Mouse (Mus musculus): ENCODE data around the gene Fiz1. TPM values are rescaled to one million over a fixed set of nuclear protein-coding genes. Genes with fewer than 3 reads are reported as not detected.
A peak's percentile ranks its signal among the peaks of the same experiment; 100 is the strongest.

The Fiz1 gene
- total RNA-seq (2014; rRNA removed) (30.0 and 33.9 TPM in 2 replicates), polyA plus RNA-seq (2015; fragmentation: Nextera tagmentation; extraction: Ambion mirVana) (26.9 and 28.6 TPM in 2 replicates)

DNA sequence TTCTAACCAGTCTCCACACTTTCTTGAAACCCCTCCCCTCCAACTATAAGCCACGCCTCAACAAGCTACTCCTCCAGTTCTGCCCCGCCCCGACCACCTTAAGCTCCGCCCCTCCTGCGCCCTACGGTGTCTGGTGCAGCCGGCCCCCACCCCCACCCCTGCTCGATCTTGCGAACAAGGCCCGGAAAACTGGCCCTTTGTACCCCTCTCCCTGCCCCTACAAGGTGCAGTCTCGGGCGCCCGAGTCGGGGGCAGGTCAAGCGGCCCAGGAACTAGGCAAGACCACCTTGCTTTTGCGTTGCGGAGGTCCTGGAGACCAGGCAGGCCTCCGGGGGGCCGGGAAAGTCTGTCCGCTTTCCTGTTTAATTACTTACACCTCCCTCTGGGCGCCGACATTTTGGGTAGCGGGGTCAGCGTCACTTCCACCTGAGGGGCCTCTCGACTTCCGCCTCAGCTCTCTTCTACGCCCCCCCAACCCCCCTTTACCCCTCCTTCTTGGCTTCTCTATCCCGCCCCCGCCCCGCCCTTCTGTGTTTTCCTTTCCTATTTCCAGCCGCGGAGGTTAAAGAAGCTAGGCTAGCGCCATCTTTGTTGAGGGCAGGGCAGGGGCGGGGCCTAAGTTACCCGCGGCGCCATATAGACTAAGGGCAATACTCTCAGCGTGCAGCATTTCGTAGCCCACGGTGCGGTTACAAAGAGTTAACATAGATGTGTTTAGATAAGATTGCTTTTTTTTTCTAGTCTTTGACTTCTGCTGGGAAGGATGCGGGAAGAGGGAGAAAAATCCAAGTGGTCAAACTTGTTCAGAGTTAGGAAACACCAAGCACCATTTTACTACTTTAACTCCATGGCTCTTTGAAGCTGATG lies at the start of gene Fiz1, which contains the start of gene Zfp524:
Gene Fiz1, minus strand, starts transcription at position 447 of the 867 bp plus-strand sequence.
Gene Zfp524, plus strand, starts transcription at position 165 of the 867 bp plus-strand sequence.
- Histone ChIP-seq H3K36me3 (ENCODE audit: insufficient read depth) (peaks cover 30% of the 10 kb centered on the region), H3K9me3 (ENCODE audit: low read length) (no peaks in the 10 kb centered on the region), H3K4me2 (ENCODE audit: low read depth) (peak within 1 kb of the TSS; percentile 71), H3K27me3 (ENCODE audit: insufficient read depth, low read length) (no peaks in the 10 kb centered on the region), H3K4me3 (ENCODE audit: low read depth, low read length) (peak within 1 kb of the TSS; percentile 77), H3K9ac (peak within 1 kb of the TSS; percentile 79), H3K4me1 (ENCODE audit: insufficient read depth) (peaks cover 5% of the 10 kb centered on the region; the same call in 1 of the 2 replicates), H3K27ac (ENCODE audit: low read depth, low read length) (peak within 1 kb of the TSS; percentile 99)
- 2% methylated on average over 42 of the region's 42 CpGs for WGBS
- no peak for TF ChIP-seq CTCF (IDR thresholded peaks at IDR 0.05; ENCODE audit: low read depth)
- ATAC-seq = peak; percentile 83
- peak; percentile 99 for DNase-seq

GRCm38 (mm10) chr7:5062360-5063001 lies 48.0 kb upstream of the Fiz1 start:
- H3K27me3 ChIP-seq (ENCODE audit: insufficient read depth, low read length) = no peaks in the 10 kb centered on the region
- peak overlapping the region; percentile 71 for H3K4me2 ChIP-seq (ENCODE audit: low read depth)
- H3K9ac ChIP-seq = peak overlapping the region; percentile 78
- DNase-seq (peak; percentile 90), ATAC-seq (peak; percentile 37)
- peaks cover 8% of the 10 kb centered on the region; the same call in 1 of the 2 replicates for H3K36me3 ChIP-seq (ENCODE audit: insufficient read depth)
- H3K4me3 ChIP-seq (ENCODE audit: low read depth, low read length) = peak overlapping the region; percentile 78
- TF ChIP-seq CTCF (IDR thresholded peaks at IDR 0.05; ENCODE audit: low read depth) = no peak
- WGBS = under 1% methylated on average over 47 of the region's 51 CpGs
- H3K4me1 ChIP-seq (ENCODE audit: insufficient read depth) = peaks cover 26% of the 10 kb centered on the region
- H3K9me3 ChIP-seq (ENCODE audit: low read length) = no peaks in the 10 kb centered on the region
- peak overlapping the region; percentile 98 for H3K27ac ChIP-seq (ENCODE audit: low read depth, low read length)

DNA sequence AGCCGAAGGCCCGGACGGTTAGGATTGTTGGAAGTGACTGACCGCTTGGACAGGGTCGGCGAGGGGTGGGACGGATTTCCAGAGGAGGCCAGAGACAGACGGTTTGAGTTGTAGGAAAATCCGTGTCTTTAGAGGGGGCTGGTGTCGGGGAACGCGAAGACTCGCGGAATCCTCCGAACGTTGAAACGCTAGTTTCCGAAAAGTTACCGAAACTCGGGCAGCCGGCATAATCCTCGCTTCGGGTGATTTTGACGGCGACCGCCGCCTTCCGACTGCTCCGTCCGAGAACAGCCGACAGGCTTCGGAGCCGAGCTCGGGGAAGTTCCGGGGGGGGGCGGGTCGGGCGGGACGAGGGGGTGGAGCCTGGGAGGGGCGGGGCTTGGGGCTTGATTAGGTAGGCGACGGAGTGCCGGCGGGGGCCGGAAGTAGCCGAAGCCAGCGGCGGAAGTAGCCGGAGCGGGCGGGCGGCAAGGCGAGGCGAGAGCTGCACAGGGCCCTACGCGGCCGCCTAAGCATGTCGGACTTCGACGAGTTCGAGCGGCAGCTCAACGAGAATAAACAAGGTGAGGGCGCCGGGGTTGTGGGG lies 47.4 kb upstream of the Fiz1 start, which contains the start of gene U2af2:
Gene U2af2, plus strand, starts transcription at position 370 of the 586 bp plus-strand sequence.
- ATAC-seq (peak; percentile 69), DNase-seq (peak; percentile 95)
- H3K4me1 ChIP-seq (ENCODE audit: insufficient read depth) = peaks cover 28% of the 10 kb centered on the region
- no peaks in the 10 kb centered on the region for H3K27me3 ChIP-seq (ENCODE audit: insufficient read depth, low read length)
- H3K27ac ChIP-seq (ENCODE audit: low read depth, low read length) = peak within 1 kb of the TSS; percentile 98
- under 1% methylated on average over 63 of the region's 65 CpGs for WGBS
- H3K9ac ChIP-seq = peak within 1 kb of the TSS; percentile 78
- H3K4me3 ChIP-seq (ENCODE audit: low read depth, low read length) = peak within 1 kb of the TSS; percentile 78
- no peak for TF ChIP-seq CTCF (IDR thresholded peaks at IDR 0.05; ENCODE audit: low read depth)
- H3K9me3 ChIP-seq (ENCODE audit: low read length) = no peaks in the 10 kb centered on the region
- H3K36me3 ChIP-seq (ENCODE audit: insufficient read depth) = peaks cover 3% of the 10 kb centered on the region; the same call in 1 of the 2 replicates
- peak within 1 kb of the TSS; percentile 71 for H3K4me2 ChIP-seq (ENCODE audit: low read depth)

DNA sequence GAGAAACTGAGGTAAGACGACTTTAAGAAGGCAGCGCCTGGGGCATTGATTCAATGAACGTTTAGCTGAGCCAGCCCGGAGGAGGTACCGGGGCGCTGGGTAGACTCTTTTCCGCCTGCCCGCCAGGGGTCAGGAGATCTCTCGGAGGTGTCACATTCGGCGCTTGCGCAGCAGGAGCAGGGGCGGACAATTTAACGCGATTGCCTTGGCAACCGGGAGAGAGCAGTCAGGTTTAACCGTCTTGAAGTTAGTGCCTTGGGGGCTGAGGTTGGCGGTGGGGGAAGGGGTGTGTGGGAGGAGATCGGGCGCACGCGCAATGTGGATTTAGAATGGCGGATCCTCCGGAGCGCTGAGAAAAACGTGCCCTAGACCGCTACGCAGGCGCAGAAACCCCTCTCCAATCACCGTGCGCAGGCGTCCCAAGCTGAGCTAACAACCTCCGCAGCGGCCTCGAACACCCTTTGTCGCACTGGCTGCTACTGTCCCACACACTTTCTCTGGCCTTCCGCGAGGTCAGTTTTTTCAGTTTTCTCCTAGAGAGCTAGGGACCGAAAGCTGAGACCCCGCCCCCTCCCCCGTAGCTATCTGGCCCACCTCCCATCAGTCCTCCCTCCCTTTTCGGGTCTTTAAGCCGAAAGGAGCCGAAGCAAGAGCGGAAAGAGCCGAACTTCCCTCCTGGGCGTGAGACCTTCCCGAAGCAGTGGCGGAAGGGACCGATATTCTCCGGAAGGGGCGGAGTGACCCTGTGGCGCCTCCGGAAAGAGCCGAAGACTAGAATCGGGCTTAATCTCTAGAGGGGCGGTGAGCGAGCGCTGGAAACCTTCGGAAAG lies 46.7 kb upstream of the Fiz1 start:
- Histone ChIP-seq H3K27ac (ENCODE audit: low read depth, low read length) (peak overlapping the region; percentile 98), H3K27me3 (ENCODE audit: insufficient read depth, low read length) (no peaks in the 10 kb centered on the region), H3K9ac (peak overlapping the region; percentile 78), H3K4me3 (ENCODE audit: low read depth, low read length) (peak overlapping the region; percentile 78), H3K4me2 (ENCODE audit: low read depth) (peak overlapping the region; percentile 71), H3K36me3 (ENCODE audit: insufficient read depth) (no peaks in the 10 kb centered on the region), H3K9me3 (ENCODE audit: low read length) (no peaks in the 10 kb centered on the region), H3K4me1 (ENCODE audit: insufficient read depth) (peaks cover 30% of the 10 kb centered on the region)
- peak; percentile 89 for ATAC-seq
- WGBS = under 1% methylated on average over 60 of the region's 60 CpGs
- DNase-seq = peak; percentile 100
- TF ChIP-seq CTCF (IDR thresholded peaks at IDR 0.05; ENCODE audit: low read depth) = peak; percentile 71

- ATAC-seq (no peak), DNase-seq (peak; percentile 83)
- Histone ChIP-seq H3K4me2 (ENCODE audit: low read depth) (peak overlapping the region; percentile 71), H3K9ac (peak overlapping the region; percentile 78), H3K9me3 (ENCODE audit: low read length) (no peaks in the 10 kb centered on the region), H3K27ac (ENCODE audit: low read depth, low read length) (peak overlapping the region; percentile 98), H3K4me3 (ENCODE audit: low read depth, low read length) (peak overlapping the region; percentile 78), H3K27me3 (ENCODE audit: insufficient read depth, low read length) (no peaks in the 10 kb centered on the region), H3K4me1 (ENCODE audit: insufficient read depth) (peaks cover 35% of the 10 kb centered on the region), H3K36me3 (ENCODE audit: insufficient read depth) (no peaks in the 10 kb centered on the region)
- 2% methylated on average over 27 of the region's 27 CpGs for WGBS
- TF ChIP-seq CTCF (IDR thresholded peaks at IDR 0.05; ENCODE audit: low read depth) = peak; percentile 76
These were observed 45.8 kb upstream of the Fiz1 start for GRCm38 (mm10) chr7:5060239-5060731.

DNA sequence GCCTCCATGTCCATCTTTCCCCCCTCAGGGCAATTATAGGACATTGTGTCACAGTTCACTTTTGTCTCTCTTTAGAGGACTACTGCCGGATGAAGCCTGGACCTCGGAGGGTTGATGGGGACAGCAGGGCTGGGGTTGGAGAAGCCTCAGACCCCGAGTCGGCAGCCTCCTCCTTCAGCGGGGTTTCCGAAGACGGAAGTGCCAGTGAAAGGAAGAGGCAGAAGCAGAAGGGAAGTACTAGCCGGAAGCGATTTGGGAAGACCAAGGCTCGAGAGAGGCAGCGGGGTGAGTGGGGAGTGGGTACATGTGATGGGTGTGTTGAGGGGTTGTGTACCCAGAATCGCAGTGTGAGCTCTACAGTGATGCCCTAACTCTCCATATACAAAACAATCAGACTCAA lies 44.9 kb upstream of the Fiz1 start:
- no peaks in the 10 kb centered on the region for H3K36me3 ChIP-seq (ENCODE audit: insufficient read depth)
- H3K9ac ChIP-seq = 0 out of 2 replicates have a peak overlapping the region, but pooled peaks have one; percentile 78
- TF ChIP-seq CTCF (IDR thresholded peaks at IDR 0.05; ENCODE audit: low read depth) = no peak
- WGBS = 92% methylated on average over 12 of the region's 12 CpGs
- H3K27ac ChIP-seq (ENCODE audit: low read depth, low read length) = peak overlapping the region; percentile 98
- no peak overlapping the region for H3K4me3 ChIP-seq (ENCODE audit: low read depth, low read length)
- no peaks in the 10 kb centered on the region for H3K9me3 ChIP-seq (ENCODE audit: low read length)
- peaks cover 38% of the 10 kb centered on the region for H3K4me1 ChIP-seq (ENCODE audit: insufficient read depth)
- ATAC-seq (no peak), DNase-seq (no peak)
- peak overlapping the region; percentile 71 for H3K4me2 ChIP-seq (ENCODE audit: low read depth)
- peaks cover 7% of the 10 kb centered on the region; the same call in 1 of the 2 replicates for H3K27me3 ChIP-seq (ENCODE audit: insufficient read depth, low read length)

Data from forebrain, postnatal 0 days (tissue).